Mouse (Mus musculus) liver, embryonic 14.5 days (tissue): Measurements from ENCODE around the gene H2al1c.
"Not testable (repeated sequence)": the region's sequence is repeated elsewhere in the genome, so short reads cannot be mapped to it uniquely, and the experiment has no call there.

Source experiments
- CTCF ChIP-seq: IDR thresholded peaks from 2 replicates; pipeline ENCODE4 v1.5.1; 2016; ENCODE audit warnings: antibody characterized with exemption, low read depth, control low read depth
- EP300 ChIP-seq: IDR thresholded peaks from 2 replicates; pipeline ENCODE4 v1.6.1; 2016; ENCODE audit warnings: antibody characterized with exemption, low read depth

DNA sequence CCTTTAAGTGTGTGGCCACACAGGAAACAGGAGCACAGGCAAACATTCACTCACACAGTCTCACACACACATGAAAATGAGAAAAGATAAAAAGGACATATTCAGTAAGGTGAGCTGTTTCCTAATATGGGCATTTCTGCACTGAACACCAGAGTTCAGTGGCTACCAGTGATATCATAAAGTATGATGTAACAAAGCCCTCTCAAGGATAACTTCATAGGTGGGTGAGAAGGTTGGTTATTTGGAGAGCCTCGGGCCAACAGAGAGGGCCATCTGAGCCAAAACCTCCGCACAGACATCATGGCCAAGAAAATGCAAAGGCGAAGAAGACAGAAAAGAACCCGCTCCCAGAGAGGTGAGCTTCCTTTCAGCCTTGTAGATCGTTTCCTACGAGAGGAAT, 15.7 kb downstream of the H2al1c start, which contains the start of gene H2al1h:
- not testable (repeated sequence) for TF ChIP-seq EP300, CTCF
